Mouse (Mus musculus) limb, embryonic 15.5 days (tissue): ENCODE data around the gene Aimp1. TPM values are rescaled to one million over a fixed set of nuclear protein-coding genes. Genes with fewer than 3 reads are reported as not detected.

Experiments used
- ATAC-seq: fragments of 200-750 bp; cut with Nextera tagmentation; 2 replicates; pipeline ENCODE4 v1.8.0; 2017; ENCODE audit warnings: low read depth, moderate TSS enrichment; ENCODE audit not compliant: insufficient number of reproducible peaks, low FRiP score, low TSS enrichment
- H3K27ac ChIP-seq: fragments of 300-500 bp; sonication (generic); 2 replicates; pipeline ENCODE4 v1.5.1; 2015; ENCODE audit warnings: moderate library complexity, mild to moderate bottlenecking, inconsistent platforms
- H3K27me3 ChIP-seq: fragments of 300-500 bp; sonication (generic); 2 replicates; pipeline ENCODE4 v1.6.1; 2015; ENCODE audit warnings: inconsistent platforms
- H3K36me3 ChIP-seq: fragments of 300-500 bp; sonication (generic); 2 replicates; pipeline ENCODE4 v1.6.1; 2015; ENCODE audit warnings: inconsistent platforms
- H3K4me1 ChIP-seq: fragments of 300-500 bp; sonication (generic); 2 replicates; pipeline ENCODE4 v1.6.1; 2015; ENCODE audit warnings: inconsistent platforms
- H3K4me2 ChIP-seq: fragments of 300-500 bp; sonication (generic); 2 replicates; pipeline ENCODE4 v1.6.1; 2015; ENCODE audit warnings: mild to moderate bottlenecking, inconsistent platforms
- H3K4me3 ChIP-seq: fragments of 300-500 bp; sonication (generic); 2 replicates; pipeline ENCODE4 v1.5.1; 2015; ENCODE audit warnings: mild to moderate bottlenecking, inconsistent platforms
- H3K9ac ChIP-seq: fragments of 300-500 bp; sonication (generic); 2 replicates; pipeline ENCODE4 v1.6.1; 2015; ENCODE audit warnings: inconsistent platforms
- H3K9me3 ChIP-seq: fragments of 300-500 bp; sonication (generic); 2 replicates; pipeline ENCODE4 v1.6.1; 2016; ENCODE audit warnings: inconsistent platforms
- WGBS: fragments of 180-500 bp; shearing (Covaris S2); methylation state at CpG from one replicate; pipeline ENCODE4 v1.1.7; 2015; 5-methylcytosine and 5-hydroxymethylcytosine counted together
- polyA plus RNA-seq: library from polyadenylated mRNA; unstranded; fragments of >200 nt; fragmentation: Nextera tagmentation; extraction: Ambion mirVana; gene quantifications from 2 replicates; pipeline ENCODE4 v1.2.1, GENCODE M21; 2015

Gene Aimp1
- polyA plus RNA-seq, 1 experiment from 2014 or later = 71.6 TPM

- Histone ChIP-seq H3K27ac (no peak overlapping the region), H3K9ac (no peak overlapping the region), H3K4me3 (no peak overlapping the region), H3K4me1 (no peaks in the 10 kb centered on the region), H3K36me3 (no peaks in the 10 kb centered on the region), H3K27me3 (no peaks in the 10 kb centered on the region), H3K9me3 (no peaks in the 10 kb centered on the region), H3K4me2 (no peak overlapping the region)
- 73% methylated on average over 5 of the region's 5 CpGs for WGBS
- ATAC-seq = no peak
Measured at GRCm38 (mm10) chr3:132650191-132650590, 34.0 kb downstream of the Aimp1 start.

- no peak overlapping the region for H3K27ac ChIP-seq
- no peaks in the 10 kb centered on the region for H3K27me3 ChIP-seq
- H3K4me2 ChIP-seq = no peak overlapping the region
- 83% methylated on average over 7 of the region's 7 CpGs for WGBS
- H3K4me1 ChIP-seq = no peaks in the 10 kb centered on the region
- H3K9me3 ChIP-seq = no peaks in the 10 kb centered on the region
- no peaks in the 10 kb centered on the region for H3K36me3 ChIP-seq
- H3K9ac ChIP-seq = no peak overlapping the region
- no peak for ATAC-seq
- H3K4me3 ChIP-seq = no peak overlapping the region
Measured at GRCm38 (mm10) chr3:132649368-132649767, 34.8 kb downstream of the Aimp1 start.

GRCm38 (mm10) chr3:132646814-132647213, 37.4 kb downstream of the Aimp1 start:
- H3K4me1 ChIP-seq = no peaks in the 10 kb centered on the region
- no peak for ATAC-seq
- H3K36me3 ChIP-seq = no peaks in the 10 kb centered on the region
- no peak overlapping the region for H3K4me3 ChIP-seq
- 40% methylated on average over 1 of the region's 1 CpGs for WGBS
- no peaks in the 10 kb centered on the region for H3K9me3 ChIP-seq
- H3K27ac ChIP-seq = no peak overlapping the region
- no peak overlapping the region for H3K9ac ChIP-seq
- H3K27me3 ChIP-seq = no peaks in the 10 kb centered on the region
- H3K4me2 ChIP-seq = no peak overlapping the region

GRCm38 (mm10) chr3:132644071-132644470, 40.1 kb downstream of the Aimp1 start:
- no peaks in the 10 kb centered on the region for H3K36me3 ChIP-seq
- H3K9me3 ChIP-seq = no peaks in the 10 kb centered on the region
- no peaks in the 10 kb centered on the region for H3K4me1 ChIP-seq
- no peak overlapping the region for H3K27ac ChIP-seq
- H3K4me3 ChIP-seq = no peak overlapping the region
- no peak overlapping the region for H3K4me2 ChIP-seq
- 80% methylated on average over 4 of the region's 4 CpGs for WGBS
- H3K27me3 ChIP-seq = no peaks in the 10 kb centered on the region
- H3K9ac ChIP-seq = no peak overlapping the region
- ATAC-seq = no peak

- Histone ChIP-seq H3K9ac (no peak overlapping the region), H3K4me2 (no peak overlapping the region), H3K4me1 (no peaks in the 10 kb centered on the region), H3K9me3 (no peaks in the 10 kb centered on the region), H3K36me3 (no peaks in the 10 kb centered on the region), H3K27ac (no peak overlapping the region), H3K27me3 (no peaks in the 10 kb centered on the region), H3K4me3 (no peak overlapping the region)
- WGBS = 89% methylated on average over 3 of the region's 3 CpGs
- ATAC-seq = no peak
Measured at GRCm38 (mm10) chr3:132637080-132637479, 47.1 kb downstream of the Aimp1 start.

GRCm38 (mm10) chr3:132633261-132633660, 50.9 kb downstream of the Aimp1 start:
- Histone ChIP-seq H3K9ac (no peak overlapping the region), H3K9me3 (no peaks in the 10 kb centered on the region), H3K4me3 (no peak overlapping the region), H3K27me3 (no peaks in the 10 kb centered on the region), H3K27ac (no peak overlapping the region), H3K36me3 (no peaks in the 10 kb centered on the region), H3K4me2 (no peak overlapping the region), H3K4me1 (no peaks in the 10 kb centered on the region)
- ATAC-seq = no peak
- WGBS = 73% methylated on average over 2 of the region's 2 CpGs

GRCm38 (mm10) chr3:132629601-132630239, 54.5 kb downstream of the Aimp1 start, which contains the start of gene Gimd1:
TSS of gene Gimd1 (plus strand) at chr3:132629820.
- no peak within 1 kb of the TSS for H3K4me2 ChIP-seq
- H3K4me1 ChIP-seq = no peaks in the 10 kb centered on the region
- H3K27ac ChIP-seq = no peak within 1 kb of the TSS
- H3K36me3 ChIP-seq = no peaks in the 10 kb centered on the region
- no peaks in the 10 kb centered on the region for H3K27me3 ChIP-seq
- no peak within 1 kb of the TSS for H3K9ac ChIP-seq
- no peak for ATAC-seq
- WGBS = 91% methylated on average over 11 of the region's 11 CpGs
- no peak within 1 kb of the TSS for H3K4me3 ChIP-seq
- no peaks in the 10 kb centered on the region for H3K9me3 ChIP-seq

- Histone ChIP-seq H3K9me3 (no peaks in the 10 kb centered on the region), H3K9ac (no peak overlapping the region), H3K27ac (no peak overlapping the region), H3K4me3 (no peak overlapping the region), H3K27me3 (no peaks in the 10 kb centered on the region), H3K36me3 (no peaks in the 10 kb centered on the region), H3K4me1 (no peaks in the 10 kb centered on the region), H3K4me2 (no peak overlapping the region)
- no peak for ATAC-seq
- 36% methylated on average over 8 of the region's 8 CpGs for WGBS
Measured at GRCm38 (mm10) chr3:132628741-132629140, 55.4 kb downstream of the Aimp1 start.

Other genes starting within 250 kb of the Aimp1 start
- gene Gimd1, start 54.5 kb downstream of the Aimp1 start, polyA plus RNA-seq = not detected in 2 replicates
- 25.4 and 26.5 TPM in 2 replicates for gene Tbck, start 226 bp downstream of the Aimp1 start, polyA plus RNA-seq